Mouse (Mus musculus) lung, embryonic 15.5 days (tissue): ENCODE data around the gene Vps37c. TPM values are rescaled to one million over a fixed set of nuclear protein-coding genes. Genes with fewer than 3 reads are reported as not detected.

Experiments used
- ATAC-seq: fragments of 200-750 bp; cut with Nextera tagmentation; 2 replicates; pipeline ENCODE4 v1.8.0; 2017; ENCODE audit warnings: moderate number of reproducible peaks, borderline replicate concordance; ENCODE audit not compliant: low FRiP score, low TSS enrichment; ENCODE audit errors: extremely low read depth
- H3K27ac ChIP-seq: fragments of 300-500 bp; sonication (generic); 2 replicates; pipeline ENCODE4 v1.5.1; 2015; ENCODE audit warnings: moderate library complexity, mild to moderate bottlenecking, inconsistent platforms
- H3K27me3 ChIP-seq: fragments of 300-500 bp; sonication (generic); 2 replicates; pipeline ENCODE4 v1.6.1; 2015; ENCODE audit warnings: inconsistent platforms
- H3K36me3 ChIP-seq: fragments of 300-500 bp; sonication (generic); 2 replicates; pipeline ENCODE4 v1.6.1; 2015; ENCODE audit warnings: inconsistent platforms
- H3K4me1 ChIP-seq: fragments of 300-500 bp; sonication (generic); 2 replicates; pipeline ENCODE4 v1.6.1; 2015; ENCODE audit warnings: inconsistent platforms
- H3K4me2 ChIP-seq: fragments of 300-500 bp; sonication (generic); 2 replicates; pipeline ENCODE4 v1.6.1; 2015; ENCODE audit warnings: inconsistent platforms, mild to moderate bottlenecking, moderate library complexity
- H3K4me3 ChIP-seq: fragments of 300-500 bp; sonication (generic); 2 replicates; pipeline ENCODE4 v1.5.1; 2015; ENCODE audit warnings: mild to moderate bottlenecking, inconsistent platforms
- H3K9ac ChIP-seq: fragments of 300-500 bp; sonication (generic); 2 replicates; pipeline ENCODE4 v1.6.1; 2015; ENCODE audit warnings: inconsistent platforms
- H3K9me3 ChIP-seq: fragments of 300-500 bp; sonication (generic); 2 replicates; pipeline ENCODE4 v1.6.1; 2016; ENCODE audit warnings: inconsistent platforms
- WGBS: fragments of 180-500 bp; shearing (Covaris S2); methylation state at CpG from one replicate; pipeline ENCODE4 v1.1.7; 2015; 5-methylcytosine and 5-hydroxymethylcytosine counted together
- polyA plus RNA-seq: library from polyadenylated mRNA; unstranded; fragments of >200 nt; fragmentation: Nextera tagmentation; extraction: Ambion mirVana; gene quantifications from 2 replicates; pipeline ENCODE4 v1.2.1, GENCODE M21; 2015

The Vps37c gene
- polyA plus RNA-seq, 1 experiment from 2014 or later = 33.4 TPM

GRCm38 (mm10) chr19:10750161-10750560 is 61.6 kb downstream of the Vps37c start:
- WGBS = 77% methylated on average over 6 of the region's 6 CpGs
- no peaks in the 10 kb centered on the region for H3K36me3 ChIP-seq
- no peak overlapping the region for H3K4me2 ChIP-seq
- no peaks in the 10 kb centered on the region for H3K27me3 ChIP-seq
- no peak for ATAC-seq
- no peak overlapping the region for H3K27ac ChIP-seq
- no peaks in the 10 kb centered on the region for H3K9me3 ChIP-seq
- no peak overlapping the region for H3K4me3 ChIP-seq
- H3K9ac ChIP-seq = no peak overlapping the region
- no peaks in the 10 kb centered on the region for H3K4me1 ChIP-seq

- H3K27ac ChIP-seq = no peak overlapping the region
- H3K4me3 ChIP-seq = no peak overlapping the region
- H3K27me3 ChIP-seq = no peaks in the 10 kb centered on the region
- H3K4me1 ChIP-seq = no peaks in the 10 kb centered on the region
- H3K4me2 ChIP-seq = no peak overlapping the region
- no peak for ATAC-seq
- H3K9me3 ChIP-seq = no peaks in the 10 kb centered on the region
- H3K36me3 ChIP-seq = no peaks in the 10 kb centered on the region
- 62% methylated on average over 1 of the region's 1 CpGs for WGBS
- H3K9ac ChIP-seq = no peak overlapping the region
Observed at GRCm38 (mm10) chr19:10751607-10752006, 63.1 kb downstream of the Vps37c start.

- no peak overlapping the region for H3K9ac ChIP-seq
- WGBS = 92% methylated on average over 6 of the region's 6 CpGs
- no peak for ATAC-seq
- no peak overlapping the region for H3K4me2 ChIP-seq
- H3K9me3 ChIP-seq = no peaks in the 10 kb centered on the region
- H3K27ac ChIP-seq = no peak overlapping the region
- no peaks in the 10 kb centered on the region for H3K4me1 ChIP-seq
- H3K36me3 ChIP-seq = no peaks in the 10 kb centered on the region
- no peak overlapping the region for H3K4me3 ChIP-seq
- no peaks in the 10 kb centered on the region for H3K27me3 ChIP-seq
Observed at GRCm38 (mm10) chr19:10752106-10752505, 63.6 kb downstream of the Vps37c start.

- ATAC-seq = no peak
- Histone ChIP-seq H3K4me3 (no peak overlapping the region), H3K4me1 (no peaks in the 10 kb centered on the region), H3K27me3 (no peaks in the 10 kb centered on the region), H3K4me2 (no peak overlapping the region), H3K36me3 (no peaks in the 10 kb centered on the region), H3K9me3 (no peaks in the 10 kb centered on the region), H3K9ac (no peak overlapping the region), H3K27ac (no peak overlapping the region)
- WGBS = 94% methylated on average over 5 of the region's 5 CpGs
Observed at GRCm38 (mm10) chr19:10752646-10753045, 64.1 kb downstream of the Vps37c start.

- no peaks in the 10 kb centered on the region for H3K36me3 ChIP-seq
- ATAC-seq = no peak
Observed at GRCm38 (mm10) chr19:10757125-10757524, 68.6 kb downstream of the Vps37c start.

GRCm38 (mm10) chr19:10757526-10757925 is 69.0 kb downstream of the Vps37c start:
- H3K9ac ChIP-seq = no peak overlapping the region

More at GRCm38 (mm10) chr19:10757125-10757524, 68.6 kb downstream of the Vps37c start:
- Histone ChIP-seq H3K27ac (no peak overlapping the region), H3K4me2 (no peak overlapping the region), H3K4me1 (peaks cover 19% of the 10 kb centered on the region; the same call in 1 of the 2 replicates), H3K27me3 (no peaks in the 10 kb centered on the region), H3K9ac (no peak overlapping the region), H3K9me3 (no peaks in the 10 kb centered on the region), H3K4me3 (no peak overlapping the region)

GRCm38 (mm10) chr19:10758708-10759107 is 70.2 kb downstream of the Vps37c start:
- H3K4me1 ChIP-seq = peaks cover 19% of the 10 kb centered on the region; the same call in 1 of the 2 replicates
- H3K27ac ChIP-seq = peak overlapping the region; percentile 46
- H3K4me3 ChIP-seq = no peak overlapping the region
- peak; percentile 40; the same call in 1 of the 2 replicates for ATAC-seq
- H3K4me2 ChIP-seq = no peak overlapping the region
- no peaks in the 10 kb centered on the region for H3K36me3 ChIP-seq
- no peaks in the 10 kb centered on the region for H3K9me3 ChIP-seq
- 29% methylated on average over 6 of the region's 6 CpGs for WGBS
- no peak overlapping the region for H3K9ac ChIP-seq
- H3K27me3 ChIP-seq = no peaks in the 10 kb centered on the region

More at GRCm38 (mm10) chr19:10757526-10757925, 69.0 kb downstream of the Vps37c start:
- no peak overlapping the region for H3K4me2 ChIP-seq
- H3K27me3 ChIP-seq = no peaks in the 10 kb centered on the region
- H3K36me3 ChIP-seq = no peaks in the 10 kb centered on the region
- ATAC-seq = no peak
- H3K4me3 ChIP-seq = no peak overlapping the region
- H3K27ac ChIP-seq = no peak overlapping the region
- H3K9me3 ChIP-seq = no peaks in the 10 kb centered on the region
- WGBS = 78% methylated on average over 2 of the region's 2 CpGs
- peaks cover 19% of the 10 kb centered on the region; the same call in 1 of the 2 replicates for H3K4me1 ChIP-seq

GRCm38 (mm10) chr19:10759525-10759924 is 71.0 kb downstream of the Vps37c start:
- Histone ChIP-seq H3K27me3 (no peaks in the 10 kb centered on the region), H3K9ac (no peak overlapping the region), H3K4me1 (peaks cover 19% of the 10 kb centered on the region; the same call in 1 of the 2 replicates), H3K9me3 (no peaks in the 10 kb centered on the region), H3K27ac (peak overlapping the region; percentile 46; the same call in 1 of the 2 replicates), H3K4me2 (no peak overlapping the region), H3K4me3 (no peak overlapping the region), H3K36me3 (no peaks in the 10 kb centered on the region)
- no peak for ATAC-seq

- ATAC-seq = no peak
- H3K4me2 ChIP-seq = no peak overlapping the region
- H3K36me3 ChIP-seq = no peaks in the 10 kb centered on the region
- H3K27me3 ChIP-seq = no peaks in the 10 kb centered on the region
- 69% methylated on average over 9 of the region's 9 CpGs for WGBS
- peaks cover 19% of the 10 kb centered on the region; the same call in 1 of the 2 replicates for H3K4me1 ChIP-seq
- H3K9ac ChIP-seq = no peak overlapping the region
- H3K4me3 ChIP-seq = no peak overlapping the region
- no peaks in the 10 kb centered on the region for H3K9me3 ChIP-seq
- no peak overlapping the region for H3K27ac ChIP-seq
Observed at GRCm38 (mm10) chr19:10759983-10760831, 71.7 kb downstream of the Vps37c start.

GRCm38 (mm10) chr19:10761794-10762415 is 73.4 kb downstream of the Vps37c start:
- Histone ChIP-seq H3K9ac (no peak overlapping the region), H3K4me1 (peaks cover 19% of the 10 kb centered on the region; the same call in 1 of the 2 replicates), H3K4me3 (no peak overlapping the region), H3K4me2 (no peak overlapping the region), H3K9me3 (no peaks in the 10 kb centered on the region), H3K27ac (no peak overlapping the region), H3K27me3 (no peaks in the 10 kb centered on the region), H3K36me3 (no peaks in the 10 kb centered on the region)
- WGBS = 74% methylated on average over 8 of the region's 8 CpGs
- no peak for ATAC-seq

- H3K9ac ChIP-seq = no peak overlapping the region
- H3K4me3 ChIP-seq = no peak overlapping the region
- no peak overlapping the region for H3K4me2 ChIP-seq
- H3K27me3 ChIP-seq = no peaks in the 10 kb centered on the region
- peaks cover 19% of the 10 kb centered on the region; the same call in 1 of the 2 replicates for H3K4me1 ChIP-seq
- no peaks in the 10 kb centered on the region for H3K9me3 ChIP-seq
- H3K27ac ChIP-seq = no peak overlapping the region
- 64% methylated on average over 6 of the region's 6 CpGs for WGBS
- no peaks in the 10 kb centered on the region for H3K36me3 ChIP-seq
- no peak for ATAC-seq
Observed at GRCm38 (mm10) chr19:10762468-10762867, 73.9 kb downstream of the Vps37c start.
